Mouse (Mus musculus): ENCODE measurements around the gene Lsm4. TPM values are rescaled to one million over a fixed set of nuclear protein-coding genes. Genes with fewer than 3 reads are reported as not detected.
A peak's percentile ranks its signal among the peaks of the same experiment; 100 is the strongest.

The Lsm4 gene
- total and polyA plus RNA-seq, 3 experiments: 143 to 240 (median 168) TPM

GRCm38 (mm10) chr8:70698310-70699109 is 25.5 kb downstream of the Lsm4 start, which contains the start of gene Jund:
TSS of gene Jund (plus strand) at chr8:70698949.
- in situ Hi-C loops (cut with MboI; ENCODE audit: low pct_ligation_motif_present, low pct_unique_long_range_greater_than_20kb, low sequenced_read_pairs) (no loop called here), dilution Hi-C loops (cut with MboI; ENCODE audit: extremely low pct_ligation_motif_present, extremely low pct_unique_long_range_greater_than_20kb, low sequenced_read_pairs) (no loop called here)
- Histone ChIP-seq H3K4me2 (ENCODE audit: insufficient read depth, low read depth, poor library complexity, severe bottlenecking) (peak within 1 kb of the TSS; percentile 79), H3K4me3 (replicated peaks in 1 of 3; ENCODE audit: low read depth in 2 of 3, low read length in 2 of 3, poor library complexity in 1 of 3) (peak within 1 kb of the TSS; percentile 80 to 99 (median 82)), H3K4me1 (ENCODE audit: control insufficient read depth in 1 of 2, insufficient read depth in 2 of 2) (peaks cover 17 to 60% of the 10 kb centered on the region in 2 experiments), H3K79me2 (replicated peaks; ENCODE audit: control insufficient read depth, extremely low read depth, insufficient read depth, poor library complexity, severe bottlenecking) (peaks cover 23% of the 10 kb centered on the region), H3K9ac (ENCODE audit: insufficient read depth, low read depth) (peak within 1 kb of the TSS; percentile 99), H3K36me3 (replicated peaks in 1 of 2; ENCODE audit: control insufficient read depth in 1 of 2, insufficient read depth in 1 of 2, low read length in 1 of 2) (peaks cover 0 to 26% of the 10 kb centered on the region in 2 experiments), H3K9me3 (replicated peaks; ENCODE audit: low read length) (no peaks in the 10 kb centered on the region), H3K27ac (ENCODE audit: insufficient read depth, low read depth) (peak within 1 kb of the TSS; percentile 99), H3K27me3 (replicated peaks) (no peaks in the 10 kb centered on the region)
- TF ChIP-seq CHD1 (IDR thresholded peaks at IDR 0.05; ENCODE audit: low read depth, low read length) (no peak; the same call in 1 of the 2 replicates), SMC3 (IDR thresholded peaks at IDR 0.05; ENCODE audit: low read depth, low read length) (no peak), BHLHE40 (IDR thresholded peaks at IDR 0.05; ENCODE audit: low read depth, low read length) (0 out of 2 replicates have a peak, but pooled peaks have one; percentile 2), CTCF (conservative IDR thresholded peaks at IDR 0.05 in 1 of 2, IDR thresholded peaks at IDR 0.05 in 1 of 2; ENCODE audit: low read depth in 2 of 2, low read length in 2 of 2) (no peak), EP300 (IDR thresholded peaks at IDR 0.05; ENCODE audit: low read length) (no peak), IRF4 (IDR thresholded peaks at IDR 0.05; ENCODE audit: low read depth, low read length) (peak; percentile 55; the same call in 1 of the 2 replicates), MEF2A (IDR thresholded peaks at IDR 0.05; ENCODE audit: borderline replicate concordance, low read depth, low read length) (peak; percentile 41; the same call in 1 of the 2 replicates), JUN (IDR thresholded peaks at IDR 0.05; ENCODE audit: insufficient read depth, low read depth, low read length) (peak; percentile 95), POLR2A (IDR thresholded peaks at IDR 0.05; ENCODE audit: low read depth, low read length) (peak; percentile 100), ZC3H11A (IDR thresholded peaks at IDR 0.05; ENCODE audit: low read depth, low read length) (no peak), MYC (IDR thresholded peaks at IDR 0.05; ENCODE audit: low read depth, low read length) (0 out of 2 replicates have a peak, but pooled peaks have one; percentile 43), KAT2A (IDR thresholded peaks at IDR 0.05; ENCODE audit: insufficient replicate concordance, low read length) (0 out of 2 replicates have a peak, but pooled peaks have one; percentile 34), NELFE (IDR thresholded peaks at IDR 0.05; ENCODE audit: low read depth, low read length) (peak; percentile 99), CHD2 (IDR thresholded peaks at IDR 0.05; ENCODE audit: low read length) (peak; percentile 63; the same call in 1 of the 2 replicates), ZKSCAN1 (IDR thresholded peaks at IDR 0.05; ENCODE audit: borderline replicate concordance, low read depth, low read length) (no peak), ETS1 (conservative IDR thresholded peaks at IDR 0.05; ENCODE audit: low read depth, low read length) (peak; percentile 42), USF2 (conservative IDR thresholded peaks at IDR 0.05; ENCODE audit: low read depth, low read length) (no peak), UBTF (IDR thresholded peaks at IDR 0.05; ENCODE audit: low read depth, low read length) (no peak), HCFC1 (IDR thresholded peaks at IDR 0.05; ENCODE audit: low read depth, low read length) (peak; percentile 61), MXI1 (IDR thresholded peaks at IDR 0.05; ENCODE audit: low read depth, low read length) (peak; percentile 94), E2F4 (IDR thresholded peaks at IDR 0.05; ENCODE audit: insufficient replicate concordance, low read depth, low read length) (no peak), TCF12 (IDR thresholded peaks at IDR 0.05; ENCODE audit: low read depth, low read length) (peak; percentile 96), MAFK (IDR thresholded peaks at IDR 0.05; ENCODE audit: insufficient replicate concordance, low read length) (no peak), SIN3A (IDR thresholded peaks at IDR 0.05; ENCODE audit: low read length) (peak; percentile 62; the same call in 1 of the 2 replicates), POLR2AphosphoS2 (IDR thresholded peaks at IDR 0.05; ENCODE audit: low read depth, low read length) (peak; percentile 94), MAZ (IDR thresholded peaks at IDR 0.05; ENCODE audit: low read depth, low read length) (peak; percentile 61), USF1 (IDR thresholded peaks at IDR 0.05; ENCODE audit: low read depth, low read length) (no peak; the same call in 1 of the 2 replicates), GABPA (IDR thresholded peaks at IDR 0.05; ENCODE audit: insufficient replicate concordance, low read depth, low read length) (no peak), TBP (conservative IDR thresholded peaks at IDR 0.05; ENCODE audit: low read depth, low read length) (peak; percentile 92), JUND (conservative IDR thresholded peaks at IDR 0.05; ENCODE audit: low read depth, low read length) (peak; percentile 76; the same call in 1 of the 2 replicates), NRF1 (IDR thresholded peaks at IDR 0.05; ENCODE audit: low read depth, low read length) (peak; percentile 50), MAX (IDR thresholded peaks at IDR 0.05; ENCODE audit: low read length) (peak; percentile 59), ZNF384 (IDR thresholded peaks at IDR 0.05; ENCODE audit: low read depth, low read length) (no peak), ELF1 (IDR thresholded peaks at IDR 0.05; ENCODE audit: low read depth, low read length) (peak; percentile 32), ZMIZ1 (IDR thresholded peaks at IDR 0.05; ENCODE audit: low read depth, low read length) (peak; percentile 99), RAD21 (IDR thresholded peaks at IDR 0.05; ENCODE audit: low read depth, low read length) (no peak), RCOR1 (conservative IDR thresholded peaks at IDR 0.05; ENCODE audit: low read depth, low read length) (no peak), PAX5 (IDR thresholded peaks at IDR 0.05; ENCODE audit: low read length) (no peak)
- peak; percentile 97 for DNase-seq (ENCODE audit: extremely low read depth)
